Mouse (Mus musculus) liver, adult 2 months (tissue): ENCODE measurements around the gene Erfe.

ENCODE experiments used
- CTCF ChIP-seq: fragments of 200-500 bp; IDR thresholded peaks from 2 replicates; pipeline ENCODE4 v1.5.1; 2011; ENCODE audit warnings: low read depth, low read length, control low read depth
- POLR2A ChIP-seq: fragments of 200-500 bp; IDR thresholded peaks from 2 replicates; pipeline ENCODE4 v1.6.1; 2011; ENCODE audit warnings: low read length, control low read depth; ENCODE audit not compliant: insufficient read depth; ENCODE audit errors: extremely low read depth

GRCm38 (mm10) chr1:91344001-91344400 is 22.2 kb upstream of the Erfe start:
- TF ChIP-seq CTCF (no peak), POLR2A (no peak)
